Mouse (Mus musculus): ENCODE measurements around the gene Dgka.

Gene Dgka

GRCm38 (mm10) chr10:128744680-128745601, at the start of gene Dgka:
Gene Dgka (minus strand): TSS chr10:128744855.
- in situ Hi-C loops (cut with MboI, MseI), result no loop called here

DNA sequence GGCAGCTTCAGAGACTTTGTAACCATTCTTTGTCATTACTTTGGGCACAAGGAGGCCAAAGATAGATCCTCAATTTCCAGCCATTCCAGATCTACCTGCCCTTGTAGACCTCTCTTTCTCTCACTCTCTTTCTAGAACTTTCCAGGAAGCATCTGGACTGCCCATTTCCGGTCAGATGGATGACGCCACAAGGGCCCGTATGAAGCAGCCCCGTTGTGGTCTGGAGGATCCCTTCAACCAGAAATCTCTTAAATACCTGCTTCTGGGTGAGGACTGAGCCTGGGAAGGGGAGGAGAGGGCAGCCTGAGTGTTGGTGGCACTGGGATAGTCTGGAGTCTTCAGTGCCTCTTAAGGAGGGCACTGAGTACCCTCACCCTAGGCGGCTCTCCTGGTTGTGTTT, 49.7 kb upstream of the Dgka start:
- in situ Hi-C loops (cut with MboI, MseI), result no loop called here

DNA sequence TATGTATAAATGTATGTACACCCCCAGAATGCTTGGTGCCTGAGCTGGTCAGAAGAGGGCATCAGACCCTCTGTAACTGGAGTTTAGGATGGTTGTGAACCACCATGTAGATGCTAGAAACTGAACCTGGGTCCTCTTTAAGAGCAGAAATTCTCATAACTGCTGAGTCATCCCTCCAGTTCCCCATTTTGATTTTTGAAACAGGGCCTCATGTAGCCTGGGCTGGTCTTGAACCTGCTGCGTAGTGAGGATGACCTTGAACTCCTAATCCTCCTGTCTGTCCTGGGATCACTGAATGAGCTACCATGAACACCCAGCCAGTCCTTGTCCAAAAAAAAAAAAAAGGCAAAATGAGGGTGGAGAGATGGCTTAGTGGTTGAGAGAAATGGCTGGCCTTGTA, 48.6 kb upstream of the Dgka start:
- in situ Hi-C loops (cut with MboI, MseI), result no loop called here

GRCm38 (mm10) chr10:128792041-128792440, 47.4 kb upstream of the Dgka start:
- in situ Hi-C loops (cut with MboI, MseI), result no loop called here

- in situ Hi-C loops (cut with MboI, MseI), result no loop called here
Observed at GRCm38 (mm10) chr10:128790398-128791124, 45.9 kb upstream of the Dgka start, which contains the start of gene Mmp19. Gene Mmp19 (plus strand): TSS chr10:128790910.

GRCm38 (mm10) chr10:128780200-128780599, 35.5 kb upstream of the Dgka start:
- in situ Hi-C loops (cut with MboI, MseI), result loop anchor here (10.0 kb wide), 1 partner anchor 905 kb away; no protein-coding TSS in a partner anchor

DNA sequence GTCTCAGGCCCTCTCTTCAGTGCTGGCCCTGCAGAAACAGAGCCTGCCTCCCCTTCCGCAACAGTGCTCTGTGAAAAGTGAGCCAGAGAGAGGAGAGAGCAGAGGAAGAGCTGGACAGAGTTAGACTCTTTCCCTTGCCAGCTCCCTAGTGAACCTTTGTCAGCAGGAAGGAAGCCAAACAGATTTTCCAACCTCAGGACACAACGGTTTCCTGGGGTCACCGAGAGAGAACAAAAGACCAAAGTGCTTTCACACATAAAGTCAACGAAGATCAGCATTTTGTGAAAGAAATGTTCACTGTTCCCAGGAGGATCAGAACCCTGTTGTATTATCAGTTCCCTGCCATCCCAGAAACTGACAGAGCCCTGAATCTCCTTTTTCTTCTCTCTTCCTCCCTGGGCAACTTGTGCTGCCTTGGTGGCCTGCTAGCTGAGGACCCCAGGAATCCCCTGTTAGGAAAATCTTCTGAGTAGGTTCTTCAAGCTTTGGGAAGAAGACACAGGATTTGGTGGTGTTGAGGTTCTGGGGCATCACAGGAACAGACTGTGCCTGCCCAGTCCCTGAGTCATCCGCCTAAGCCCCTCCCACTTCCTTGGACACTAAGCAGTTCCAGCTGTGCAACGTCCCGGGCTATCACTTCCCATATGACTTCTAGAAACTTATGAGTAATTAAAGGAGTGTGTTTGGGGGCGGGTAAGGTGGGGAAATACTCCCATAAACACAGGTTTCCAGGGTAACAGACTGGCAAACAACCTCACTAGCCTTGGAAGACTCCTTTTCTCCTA, 34.5 kb upstream of the Dgka start:
- in situ Hi-C loops (cut with MboI, MseI), result loop anchor here (5.0 kb wide), 1 partner anchor 118 kb away; no protein-coding TSS in a partner anchor

DNA sequence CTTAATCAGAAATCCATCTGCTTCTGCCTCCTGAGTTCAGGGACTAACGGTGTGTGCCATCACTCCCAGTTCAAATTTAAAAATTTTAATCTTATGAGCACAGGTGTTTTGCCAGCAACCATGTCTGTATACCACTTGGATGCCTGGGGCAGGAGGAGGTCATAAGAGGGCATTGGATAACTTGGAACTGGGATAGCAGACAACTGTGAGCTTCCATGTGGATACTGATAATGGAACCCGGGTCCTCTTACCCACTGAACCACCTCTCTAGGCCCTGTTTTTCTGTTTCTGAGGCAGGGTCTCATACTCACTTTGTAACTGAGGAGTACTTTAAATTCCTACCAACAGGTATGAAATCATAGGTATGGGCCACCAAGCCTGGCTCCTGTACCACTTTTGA, 33.8 kb upstream of the Dgka start:
- in situ Hi-C loops (cut with MboI, MseI), result loop anchor here (5.0 kb wide), 1 partner anchor 119 kb away; no protein-coding TSS in a partner anchor

- in situ Hi-C loops (cut with MboI, MseI), result no loop called here
Observed at GRCm38 (mm10) chr10:128773685-128774084, 29.0 kb upstream of the Dgka start.

DNA sequence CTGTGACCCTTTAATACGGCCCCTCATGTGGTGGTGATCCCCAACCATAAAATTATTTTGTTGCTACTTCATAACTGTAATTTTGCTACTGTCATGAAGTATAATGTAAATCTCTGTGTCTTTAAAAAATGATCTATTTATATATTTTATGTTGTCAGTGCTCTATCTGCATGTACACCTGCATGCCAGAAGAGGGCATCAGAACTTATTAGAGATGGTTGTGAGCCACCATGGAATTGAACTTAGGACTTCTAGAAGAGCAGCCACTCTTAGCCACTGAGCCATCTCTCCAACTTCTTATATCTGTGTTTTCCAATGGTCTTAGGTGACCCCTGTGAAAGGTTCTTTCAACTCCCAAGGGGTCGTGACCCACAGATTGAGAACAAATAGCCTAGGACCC, 28.2 kb upstream of the Dgka start:
- in situ Hi-C loops (cut with MboI, MseI), result no loop called here

GRCm38 (mm10) chr10:128748252-128748864, 3.7 kb upstream of the Dgka start:
- in situ Hi-C loops (cut with MboI, MseI), result no loop called here

GRCm38 (mm10) chr10:128747646-128748251, 3.1 kb upstream of the Dgka start, which contains the start of gene Pym1:
Gene Pym1 (plus strand): TSS chr10:128747889.
- in situ Hi-C loops (cut with MboI, MseI), result no loop called here

DNA sequence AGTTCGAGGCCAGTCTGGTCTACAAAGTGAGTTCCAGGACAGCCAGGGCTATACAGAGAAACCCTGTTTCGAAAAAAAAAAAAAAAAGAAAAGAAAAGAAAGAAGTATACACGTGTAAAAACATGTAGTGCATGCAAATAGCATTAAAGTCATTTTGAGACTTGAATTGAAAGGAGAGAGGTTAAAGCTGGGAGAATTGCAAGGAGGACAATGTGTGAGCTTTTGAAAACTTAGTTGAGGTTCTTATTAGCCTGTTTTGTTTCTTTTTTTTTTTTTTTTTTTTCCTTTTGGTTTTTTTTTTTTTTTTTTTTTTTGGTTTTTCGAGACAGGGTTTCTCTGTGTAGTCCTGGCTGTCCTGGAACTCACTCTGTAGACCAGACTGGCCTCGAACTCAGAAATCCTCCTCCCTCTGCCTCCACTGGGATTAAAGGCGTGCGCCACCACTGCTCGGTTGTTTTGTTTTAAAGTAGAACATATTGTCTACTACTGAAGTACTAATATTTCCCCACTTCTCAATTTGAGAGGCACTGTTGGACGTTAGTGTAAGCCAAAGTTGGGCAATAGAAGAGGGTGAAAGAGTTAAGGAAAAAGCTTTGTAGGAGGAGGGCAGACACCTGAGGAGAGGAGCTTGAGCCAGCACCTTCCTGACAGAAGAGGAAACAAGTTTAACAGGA, 2.5 kb upstream of the Dgka start:
- in situ Hi-C loops (cut with MboI, MseI), result no loop called here

GRCm38 (mm10) chr10:128745946-128746613, 1.4 kb upstream of the Dgka start:
- in situ Hi-C loops (cut with MboI, MseI), result no loop called here

DNA sequence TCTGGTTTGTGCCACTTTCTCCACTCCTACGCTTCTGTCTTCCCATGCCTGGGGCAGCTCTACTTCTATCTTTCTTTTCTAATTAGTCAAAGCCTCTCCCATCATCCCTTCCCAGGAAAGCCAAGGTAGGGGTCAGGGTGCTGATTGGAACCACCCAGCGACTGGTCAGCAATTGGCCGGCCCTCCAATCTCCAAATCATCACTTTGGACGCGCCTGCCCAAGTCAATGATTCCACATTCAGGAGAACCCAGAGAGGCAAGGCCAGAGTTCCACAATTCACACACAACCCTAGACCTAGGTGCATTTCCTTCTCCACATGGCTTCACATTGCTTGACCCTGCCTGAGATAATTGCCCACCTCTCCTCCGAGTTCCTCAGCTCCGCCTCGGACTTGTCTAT, 444 bp downstream of the Dgka start:
- in situ Hi-C loops (cut with MboI, MseI), result no loop called here

GRCm38 (mm10) chr10:128743791-128744191, 864 bp downstream of the Dgka start:
- in situ Hi-C loops (cut with MboI, MseI), result no loop called here

GRCm38 (mm10) chr10:128743235-128743634, 1.4 kb downstream of the Dgka start:
- in situ Hi-C loops (cut with MboI, MseI), result no loop called here

GRCm38 (mm10) chr10:128742616-128743015, 2.0 kb downstream of the Dgka start:
- in situ Hi-C loops (cut with MboI, MseI), result no loop called here

DNA sequence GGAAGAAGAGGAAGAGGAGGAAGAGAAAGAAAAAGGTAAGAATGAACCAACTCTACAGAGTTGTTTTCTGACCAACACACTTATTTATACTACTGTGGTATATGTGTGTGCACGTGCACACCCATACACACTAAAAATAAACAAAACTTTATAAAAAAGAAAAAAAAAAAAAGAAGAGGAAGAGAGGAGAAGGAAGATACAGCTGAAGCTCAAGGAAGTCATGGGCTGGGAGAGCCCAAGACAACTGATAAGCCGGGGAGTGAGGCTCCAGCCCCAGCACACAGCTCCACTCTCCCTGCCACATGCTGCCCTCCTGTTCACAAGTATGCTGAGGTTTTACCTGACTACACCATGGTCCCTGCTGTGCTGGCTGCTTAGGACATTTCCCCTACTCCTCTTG, 4.4 kb downstream of the Dgka start:
- in situ Hi-C loops (cut with MboI, MseI), result no loop called here

- in situ Hi-C loops (cut with MboI, MseI), result no loop called here
Observed at GRCm38 (mm10) chr10:128737435-128737834, 7.2 kb downstream of the Dgka start.

Data from T-helper 1 cell (primary cell).